Mouse (Mus musculus) liver, embryonic 16.5 days (tissue): ENCODE measurements around the gene Mycs. TPM values are rescaled to one million over a fixed set of nuclear protein-coding genes. Genes with fewer than 3 reads are reported as not detected.

Experiments
- ATAC-seq: fragments of 200-750 bp; cut with Nextera tagmentation; 2 replicates; pipeline ENCODE4 v1.8.0; 2017; ENCODE audit warnings: low read depth, mild to moderate bottlenecking, moderate number of reproducible peaks, moderate library complexity
- H3K27ac ChIP-seq: fragments of 300-500 bp; sonication (generic); 2 replicates; pipeline ENCODE4 v1.5.1; 2014; ENCODE audit warnings: mild to moderate bottlenecking, low read length
- H3K27me3 ChIP-seq: fragments of 300-500 bp; sonication (generic); 2 replicates; pipeline ENCODE4 v1.6.1; 2014; ENCODE audit warnings: low read depth, low read length, mixed read lengths; ENCODE audit not compliant: control insufficient read depth, insufficient read depth
- H3K36me3 ChIP-seq: fragments of 300-500 bp; sonication (generic); 2 replicates; pipeline ENCODE4 v1.6.1; 2014; ENCODE audit warnings: mild to moderate bottlenecking; ENCODE audit not compliant: control insufficient read depth, insufficient read depth
- H3K4me1 ChIP-seq: fragments of 300-500 bp; sonication (generic); 2 replicates; pipeline ENCODE4 v1.6.1; 2014; ENCODE audit warnings: low read depth, low read length, mixed read lengths; ENCODE audit not compliant: control insufficient read depth
- H3K4me2 ChIP-seq: fragments of 300-500 bp; sonication (generic); 2 replicates; pipeline ENCODE4 v1.6.1; 2014; ENCODE audit warnings: low read depth, low read length, mixed read lengths
- H3K4me3 ChIP-seq: fragments of 300-500 bp; sonication (generic); 2 replicates; pipeline ENCODE4 v1.5.1; 2014; ENCODE audit warnings: low read depth, mild to moderate bottlenecking, low read length
- H3K9ac ChIP-seq: fragments of 300-500 bp; sonication (generic); 2 replicates; pipeline ENCODE4 v1.6.1; 2014; ENCODE audit warnings: low read depth, low read length
- H3K9me3 ChIP-seq: fragments of 300-500 bp; sonication (generic); replicated peaks from 2 replicates; pipeline ENCODE4 v1.6.1; 2016; ENCODE audit warnings: low read length; ENCODE audit not compliant: control insufficient read depth
- WGBS: fragments of 180-500 bp; shearing (Covaris S2); extraction: QIAGEN DNeasy Blood & Tissue Kit; methylation state at CpG from one replicate; pipeline ENCODE4 v1.1.7; 2014; ENCODE audit not compliant: insufficient replicate concordance; 5-methylcytosine and 5-hydroxymethylcytosine counted together
- polyA plus RNA-seq: library from polyadenylated mRNA; unstranded; fragments of >200 nt; fragmentation: Nextera tagmentation; extraction: Ambion mirVana; gene quantifications from 2 replicates; pipeline ENCODE4 v1.2.1, GENCODE M21; 2015

The Mycs gene
- not detected in 2 replicates for polyA plus RNA-seq

DNA sequence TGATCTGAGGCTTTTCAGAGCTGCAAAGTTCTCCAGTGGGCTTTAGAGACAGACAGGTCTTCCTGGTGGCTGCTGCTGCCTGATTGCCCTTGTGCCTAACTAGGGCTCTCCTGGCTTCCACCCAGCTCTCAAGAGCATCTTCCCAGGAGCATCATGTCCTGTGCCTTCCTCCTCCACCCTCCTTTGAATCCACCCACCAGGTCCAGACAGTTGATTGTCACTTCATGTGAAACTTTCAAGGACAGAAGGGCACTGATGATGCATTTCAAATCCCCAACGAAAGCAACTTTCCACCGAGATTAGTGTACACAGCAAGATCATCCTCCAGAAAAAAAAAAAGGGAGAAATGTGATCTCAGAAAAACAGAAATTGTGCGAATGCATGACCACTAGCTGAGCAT is at the start of gene Mycs:
Gene Mycs (minus strand): TSS at position 101 of the 400 bp plus-strand sequence.
- Histone ChIP-seq H3K4me2 (no peak within 1 kb of the TSS), H3K36me3 (no peaks in the 10 kb centered on the region), H3K27ac (no peak within 1 kb of the TSS), H3K9ac (no peak within 1 kb of the TSS), H3K9me3 (no peaks in the 10 kb centered on the region), H3K4me3 (no peak within 1 kb of the TSS), H3K4me1 (no peaks in the 10 kb centered on the region), H3K27me3 (no peaks in the 10 kb centered on the region)
- no peak for ATAC-seq
- 63% methylated on average over 3 of the region's 3 CpGs for WGBS

GRCm38 (mm10) chrX:5468022-5468421 is 1.0 kb downstream of the Mycs start:
- H3K27me3 ChIP-seq = no peaks in the 10 kb centered on the region
- H3K4me2 ChIP-seq = no peak overlapping the region
- no peak overlapping the region for H3K27ac ChIP-seq
- H3K9ac ChIP-seq = no peak overlapping the region
- ATAC-seq = no peak
- H3K9me3 ChIP-seq = no peaks in the 10 kb centered on the region
- WGBS = 24% methylated on average over 24 of the region's 24 CpGs
- H3K36me3 ChIP-seq = no peaks in the 10 kb centered on the region
- H3K4me1 ChIP-seq = no peaks in the 10 kb centered on the region
- H3K4me3 ChIP-seq = no peak overlapping the region

Other genes with a start within 250 kb of the Mycs start
- gene Btbd35f7, start 199.8 kb upstream of the Mycs start, polyA plus RNA-seq = not detected in 2 replicates